Mouse (Mus musculus) urinary bladder, postnatal 10 days (tissue): Measurements from ENCODE around the gene Gm11213.

Experiments
- DNase-seq: peaks from one replicate; pipeline ENCODE4 v3.0.0; 2022; ENCODE audit warnings: low spot score

Gene Gm11213

GRCm38 (mm10) chr4:63579649-63580048 lies 25.4 kb downstream of the Gm11213 start:
- no peak for DNase-seq

GRCm38 (mm10) chr4:63572621-63573020 lies 32.4 kb downstream of the Gm11213 start:
- no peak for DNase-seq

- DNase-seq: no peak
Measured at GRCm38 (mm10) chr4:63570208-63570781, 34.8 kb downstream of the Gm11213 start.

- DNase-seq: no peak
Measured at GRCm38 (mm10) chr4:63569322-63569721, 35.7 kb downstream of the Gm11213 start.

- no peak for DNase-seq
Measured at GRCm38 (mm10) chr4:63567712-63568390, 37.2 kb downstream of the Gm11213 start.

GRCm38 (mm10) chr4:63562742-63563141 lies 42.3 kb downstream of the Gm11213 start:
- no peak for DNase-seq

GRCm38 (mm10) chr4:63561861-63562675 lies 43.0 kb downstream of the Gm11213 start:
- no peak for DNase-seq

- no peak for DNase-seq
Measured at GRCm38 (mm10) chr4:63560079-63560478, 45.0 kb downstream of the Gm11213 start.

- DNase-seq: no peak
Measured at GRCm38 (mm10) chr4:63559127-63559697, 45.8 kb downstream of the Gm11213 start.

- DNase-seq: no peak
Measured at GRCm38 (mm10) chr4:63558407-63559081, 46.5 kb downstream of the Gm11213 start, which contains the start of gene Tmem268. TSS of gene Tmem268 (plus strand) at chr4:63558781.

GRCm38 (mm10) chr4:63557124-63558059 lies 47.7 kb downstream of the Gm11213 start:
- no peak for DNase-seq

- no peak for DNase-seq
Measured at GRCm38 (mm10) chr4:63556665-63557064, 48.4 kb downstream of the Gm11213 start.

GRCm38 (mm10) chr4:63555111-63555510 lies 50.0 kb downstream of the Gm11213 start:
- no peak for DNase-seq

- DNase-seq: no peak
Measured at GRCm38 (mm10) chr4:63554616-63555015, 50.4 kb downstream of the Gm11213 start.

- DNase-seq: no peak
Measured at GRCm38 (mm10) chr4:63553789-63554576, 51.1 kb downstream of the Gm11213 start.

GRCm38 (mm10) chr4:63552865-63553264 lies 52.2 kb downstream of the Gm11213 start:
- DNase-seq: no peak

- no peak for DNase-seq
Measured at GRCm38 (mm10) chr4:63550908-63551307, 54.2 kb downstream of the Gm11213 start.

- no peak for DNase-seq
Measured at GRCm38 (mm10) chr4:63548491-63548890, 56.6 kb downstream of the Gm11213 start.

- DNase-seq: no peak
Measured at GRCm38 (mm10) chr4:63547799-63548198, 57.3 kb downstream of the Gm11213 start.
